Mouse (Mus musculus): Measurements from ENCODE around the gene Acaca.
A peak's percentile ranks its signal among the peaks of the same experiment; 100 is the strongest.
"Not testable (repeated sequence)": the region's sequence is repeated elsewhere in the genome, so short reads cannot be mapped to it uniquely, and the experiment has no call there.

Gene Acaca

GRCm38 (mm10) chr11:84389332-84389731, 259.9 kb downstream of the Acaca start:
- DNase-seq (ENCODE audit: low read depth, low spot score): no peak

- DNase-seq (ENCODE audit: low read depth, low spot score): no peak
Observed at GRCm38 (mm10) chr11:84391126-84391525, 261.7 kb downstream of the Acaca start.

GRCm38 (mm10) chr11:84392066-84392465, 262.6 kb downstream of the Acaca start:
- not testable (repeated sequence) for DNase-seq (ENCODE audit: low read depth, low spot score)

GRCm38 (mm10) chr11:84393571-84393970, 264.1 kb downstream of the Acaca start:
- DNase-seq (ENCODE audit: low read depth, low spot score): no peak

- no peak for DNase-seq (ENCODE audit: low read depth, low spot score)
Observed at GRCm38 (mm10) chr11:84395010-84395409, 265.5 kb downstream of the Acaca start.

DNA sequence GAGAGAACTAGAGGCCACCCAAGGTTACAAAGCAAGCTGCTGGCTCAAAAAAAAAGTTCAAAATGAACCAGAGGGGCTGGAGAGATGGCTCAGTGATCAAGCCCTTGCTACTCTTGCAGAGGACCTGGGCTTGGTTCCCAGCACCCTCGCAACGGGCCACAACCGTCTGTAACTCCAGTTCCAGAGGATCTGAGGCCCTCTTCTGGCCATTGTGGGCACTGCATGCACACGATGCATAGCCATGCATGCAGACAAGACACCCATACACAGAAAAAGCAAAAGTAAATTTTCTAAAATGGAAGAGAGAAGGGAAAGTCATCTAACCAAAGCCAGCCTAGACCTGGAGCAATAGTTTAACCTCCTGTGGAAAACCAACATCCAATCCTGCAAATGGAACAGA, 277.3 kb downstream of the Acaca start:
- no peak for DNase-seq (ENCODE audit: low read depth, low spot score)

DNA sequence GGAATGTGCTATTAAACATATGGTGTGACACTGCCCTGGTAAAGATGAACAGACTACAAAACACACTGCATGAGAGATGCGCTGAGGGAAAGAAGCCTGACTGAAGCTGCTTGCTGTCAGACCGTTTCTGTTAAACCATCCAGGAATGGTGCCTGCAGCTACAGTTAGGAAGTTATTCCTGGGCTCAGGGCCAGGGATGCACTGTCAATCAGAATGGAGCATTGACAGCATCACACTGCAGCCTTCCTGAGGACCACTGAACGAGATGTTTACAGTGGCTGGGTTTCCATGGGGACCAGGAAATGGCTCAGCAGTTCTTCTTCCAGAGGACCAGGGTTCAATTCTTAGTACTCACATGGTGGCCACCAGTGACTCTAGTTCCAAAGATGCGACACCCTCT, 280.9 kb downstream of the Acaca start:
- DNase-seq (ENCODE audit: low read depth, low spot score): no peak

- no peak for DNase-seq (ENCODE audit: low read depth, low spot score)
Observed at GRCm38 (mm10) chr11:84410879-84411641, 281.6 kb downstream of the Acaca start.

DNA sequence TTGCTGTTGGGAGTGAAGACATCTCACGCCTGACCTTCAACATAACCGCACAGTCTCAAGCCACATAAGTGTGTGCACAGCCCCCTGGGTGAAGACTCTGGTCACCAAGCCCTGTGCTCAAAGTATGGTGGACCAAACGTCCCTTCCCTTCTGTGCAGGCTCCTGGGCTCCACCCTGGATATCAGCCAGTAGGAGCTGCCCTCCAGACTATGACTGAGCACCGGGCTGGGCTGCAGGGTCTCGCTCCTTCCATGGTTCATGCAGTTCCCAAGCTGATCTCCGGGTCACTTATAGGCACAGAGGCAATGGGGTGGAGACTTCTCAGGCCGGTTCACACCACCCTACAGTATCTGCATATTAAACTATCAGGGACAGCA, 282.2 kb downstream of the Acaca start:
- no peak for DNase-seq (ENCODE audit: low read depth, low spot score)

DNA sequence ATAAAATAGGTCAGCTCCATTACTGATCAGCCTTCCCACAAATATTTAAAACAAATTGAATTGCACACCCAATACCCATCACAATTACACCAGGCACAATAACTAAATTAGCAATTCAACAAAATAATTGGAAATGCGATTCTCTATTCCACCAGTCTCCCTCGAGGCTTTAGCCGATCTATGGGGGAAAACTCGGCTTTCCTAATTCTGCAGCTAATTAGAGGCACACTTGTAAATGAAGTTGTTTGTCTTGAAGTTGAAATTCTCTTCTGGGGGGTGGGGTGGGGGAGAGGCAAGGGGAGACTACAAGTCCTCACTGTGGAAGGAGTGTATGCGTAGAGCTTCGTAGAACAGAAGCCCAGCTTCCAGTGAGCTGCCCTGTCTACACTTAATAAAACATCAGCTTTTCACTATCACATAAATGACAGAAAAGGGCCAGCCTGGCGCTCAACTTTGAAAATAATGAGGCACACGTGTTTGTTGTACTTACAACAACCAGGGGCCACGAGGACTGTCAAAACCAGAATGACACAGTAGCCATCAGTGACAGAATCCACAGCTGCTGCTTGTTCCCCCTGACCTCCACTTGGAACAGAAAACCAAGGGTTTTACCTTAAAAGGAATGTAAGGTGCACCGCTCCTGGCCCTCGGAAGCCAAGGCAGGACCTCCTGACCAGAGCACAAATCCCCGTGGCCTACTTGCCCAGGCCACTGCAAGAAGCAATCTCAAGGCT, 282.9 kb downstream of the Acaca start:
- DNase-seq (ENCODE audit: low read depth, low spot score): no peak

- no peak for DNase-seq (ENCODE audit: low read depth, low spot score)
Observed at GRCm38 (mm10) chr11:84413111-84413510, 283.6 kb downstream of the Acaca start.

- DNase-seq (ENCODE audit: low read depth, low spot score): no peak
Observed at GRCm38 (mm10) chr11:84420779-84421178, 291.3 kb downstream of the Acaca start.

DNA sequence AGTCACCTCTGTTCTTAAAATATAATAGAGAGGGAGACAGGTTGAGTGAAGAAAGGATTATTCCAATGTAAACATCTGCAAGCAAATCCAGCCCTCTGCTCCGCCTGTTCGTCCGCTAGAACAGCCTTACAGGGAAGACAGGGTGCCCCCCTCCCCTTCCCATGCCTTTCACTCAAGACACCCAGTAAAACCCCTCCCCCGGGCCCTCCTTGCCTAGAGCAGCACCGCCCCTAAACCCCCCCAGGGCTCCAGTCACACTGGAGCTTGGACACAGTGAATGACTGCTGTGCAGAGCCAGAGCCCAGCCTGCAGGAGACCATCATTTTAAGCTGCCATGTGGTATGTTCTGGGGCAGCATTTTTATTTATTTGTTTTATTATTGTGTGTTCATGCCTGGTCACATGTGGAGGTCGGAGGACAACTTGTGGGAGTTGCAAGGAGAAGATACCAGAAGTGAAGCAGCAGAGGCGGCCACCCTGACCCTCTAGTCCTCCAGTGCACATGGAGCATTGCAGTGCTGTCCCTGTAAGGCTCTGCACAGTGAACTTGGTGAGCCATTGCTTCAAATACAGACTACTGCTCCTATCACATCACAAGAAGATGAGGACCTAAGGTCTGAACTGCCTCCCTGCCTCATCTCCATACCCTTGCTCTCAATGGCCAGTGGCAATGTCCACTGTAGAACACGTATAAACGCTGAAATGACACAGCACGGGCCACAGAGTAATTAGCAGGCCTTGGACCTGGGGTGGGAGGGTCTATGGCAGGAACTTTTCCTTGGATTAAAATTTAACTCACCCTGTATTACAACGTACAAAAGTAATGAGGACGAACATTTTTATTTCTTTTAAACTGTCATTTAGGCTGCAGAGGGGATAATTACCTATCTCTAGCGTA, 296.5 kb downstream of the Acaca start:
- DNase-seq (ENCODE audit: low read depth, low spot score): no peak

DNA sequence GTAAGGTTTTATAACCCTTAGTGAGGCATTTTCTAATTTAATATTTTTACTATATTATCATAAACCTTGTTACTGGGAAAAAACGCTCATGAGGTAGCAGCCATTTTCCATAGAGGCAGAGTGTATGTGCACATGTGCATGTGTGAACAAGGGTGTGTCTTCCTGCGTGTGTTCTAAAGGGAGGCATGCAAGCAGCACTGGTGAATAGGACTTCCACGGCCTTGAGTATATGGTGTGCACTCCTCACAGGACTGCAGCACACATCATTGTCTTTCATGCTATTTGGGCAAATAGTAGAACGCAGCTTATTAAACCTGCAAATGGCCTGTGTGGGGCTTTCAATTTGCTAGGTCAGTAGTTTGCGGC, 297.1 kb downstream of the Acaca start:
- no peak for DNase-seq (ENCODE audit: low read depth, low spot score)

GRCm38 (mm10) chr11:84429581-84429980, 300.1 kb downstream of the Acaca start:
- peak; percentile 73 for DNase-seq (ENCODE audit: low read depth, low spot score)

DNA sequence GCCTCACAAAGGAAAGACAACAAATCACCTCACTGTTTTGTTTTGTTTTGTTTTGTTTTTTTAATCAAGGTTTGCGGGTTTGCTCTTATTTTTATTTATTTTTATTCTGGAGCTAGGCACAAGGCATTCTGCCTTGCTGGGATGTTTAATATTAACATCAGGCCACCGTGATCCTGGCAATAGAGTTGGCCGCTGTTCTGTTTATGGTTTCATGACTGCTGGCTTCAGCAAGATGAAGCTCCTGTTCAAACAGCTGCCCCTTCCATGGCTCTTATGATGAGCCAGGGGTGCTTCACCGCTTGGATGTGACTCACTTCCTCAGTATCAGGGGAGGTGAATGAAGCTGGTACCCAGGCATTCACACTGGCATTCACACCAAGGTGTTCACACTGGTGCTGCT, 300.9 kb downstream of the Acaca start:
- no peak for DNase-seq (ENCODE audit: low read depth, low spot score)

- peak; percentile 32 for DNase-seq (ENCODE audit: low read depth, low spot score)
Observed at GRCm38 (mm10) chr11:84434879-84435278, 305.4 kb downstream of the Acaca start.

DNA sequence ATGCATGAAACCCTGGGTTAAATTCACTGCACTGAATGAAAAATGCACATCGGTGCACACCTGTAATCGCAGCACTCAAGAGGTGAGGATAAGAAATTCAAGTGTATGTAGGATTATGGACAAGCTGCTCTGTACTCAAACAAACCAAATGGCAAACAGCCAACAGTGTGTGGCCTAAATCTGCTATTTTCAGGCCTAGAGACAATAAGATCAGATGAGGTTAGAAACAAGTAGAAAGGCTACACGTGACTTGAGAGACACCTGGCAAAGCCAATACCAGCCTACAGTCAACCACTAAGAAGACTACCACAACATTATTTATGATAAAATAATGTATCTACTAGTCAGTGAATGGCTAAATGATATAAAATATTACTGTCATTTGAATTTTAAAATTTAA, 310.9 kb downstream of the Acaca start:
- DNase-seq (ENCODE audit: low read depth, low spot score): no peak

- no peak for DNase-seq (ENCODE audit: low read depth, low spot score)
Observed at GRCm38 (mm10) chr11:84442554-84443331, 313.3 kb downstream of the Acaca start.
